Mouse (Mus musculus) urinary bladder, postnatal 4 days (tissue): ENCODE measurements at regions not wholly inside any gene's neighbourhood (a gene's known extent, or its start where the extent isn't known, plus 50 kb on each side); places are given as distances from the start of the nearest gene placed in this dataset.
"Not testable (repeated sequence)": the region's sequence is repeated elsewhere in the genome, so short reads cannot be mapped to it uniquely, and the experiment has no call there.

ENCODE experiments used
- DNase-seq, 2 experiments: peaks; one replicate each; pipeline ENCODE4 v3.0.0; 2021 to 2022; ENCODE audit warnings: low spot score in 2 of 2

GRCm38 (mm10) chr12:64788761-64789160 lies 128.9 kb upstream of the Gm527 start:
- no peak for DNase-seq

GRCm38 (mm10) chr12:64808492-64808891 lies 109.2 kb upstream of the Gm527 start:
- DNase-seq = not testable (repeated sequence)

GRCm38 (mm10) chr12:64810081-64810480 lies 107.6 kb upstream of the Gm527 start:
- DNase-seq = no peak

- DNase-seq = no peak
Measured at GRCm38 (mm10) chr12:64815871-64816270, 101.8 kb upstream of the Gm527 start.

GRCm38 (mm10) chr12:64817056-64817810 lies 100.5 kb upstream of the Gm527 start:
- peak; percentile 26 to 67 for DNase-seq

- no peak for DNase-seq
Measured at GRCm38 (mm10) chr12:64820722-64821121, 97.0 kb upstream of the Gm527 start.

- no peak for DNase-seq
Measured at GRCm38 (mm10) chr12:64829662-64830249, 88.0 kb upstream of the Gm527 start.

GRCm38 (mm10) chr12:64832313-64833151 lies 85.2 kb upstream of the Gm527 start:
- DNase-seq = no peak

- DNase-seq = no peak
Measured at GRCm38 (mm10) chr12:64857709-64858108, 60.0 kb upstream of the Gm527 start.
